Comparison of ENCODE assay signal across 16 mouse cellular contexts in genomic region chr8:78550752-78551134, GRCm38 (mm10). TPM values are rescaled to one million over a fixed set of nuclear protein-coding genes. Genes with fewer than 3 reads are reported as not detected.
DNase-seq lines count a peak whose midpoint lies in the region; ATAC-seq and TF ChIP-seq lines count a peak whose summit lies in the region.
"Had no signal": no experiment of that assay in that cellular context is flagged by ENCODE, and none has a peak within 500 bp of the region (broad histone marks: within the 10 kb centered on the region; RNA-seq: fewer than 3 reads in every experiment).

No protein-coding gene starts in this region.

- H3K36me3 ChIP-seq in hindbrain, embryonic 12.5 days = 0 out of 2 replicates have a peak, but pooled peaks cover 5% of the 10 kb centered on the region
- no peaks in the 10 kb centered on the region for H3K36me3 ChIP-seq in midbrain, embryonic 10.5 days
- H3K36me3 ChIP-seq in midbrain, postnatal 0 days (ENCODE audit: insufficient read depth, low read length) = no peaks in the 10 kb centered on the region
- H3K36me3 ChIP-seq: hindbrain, embryonic 15.5 days; limb, embryonic 13.5 days had no signal

- H3K27ac ChIP-seq in hindbrain, embryonic 12.5 days = no peak overlapping the region
- H3K27ac ChIP-seq in midbrain, embryonic 10.5 days (replicated peaks) = peak overlapping the region; percentile 58
- H3K27ac ChIP-seq in midbrain, postnatal 0 days (ENCODE audit: low read depth, low read length) = no peak overlapping the region
- H3K27ac ChIP-seq: hindbrain, embryonic 15.5 days; limb, embryonic 13.5 days; liver, embryonic 14.5 days had no signal

- TF ChIP-seq CTCF in midbrain, postnatal 0 days (IDR thresholded peaks at IDR 0.05) = peak; percentile 20; the same call in 1 of the 2 replicates

- peak; percentile 64 for ATAC-seq in hindbrain, embryonic 12.5 days (ENCODE audit: low FRiP score)
- ATAC-seq in midbrain, postnatal 0 days (ENCODE audit: low FRiP score) = no peak
- ATAC-seq: intestine, postnatal 0 days; Patski had no signal

- H3K4me1 ChIP-seq in hindbrain, embryonic 12.5 days = peaks cover 8% of the 10 kb centered on the region
- peaks cover 16% of the 10 kb centered on the region; the same call in 1 of the 2 replicates for H3K4me1 ChIP-seq in midbrain, embryonic 10.5 days
- peaks cover 2% of the 10 kb centered on the region; the same call in 1 of the 2 replicates for H3K4me1 ChIP-seq in midbrain, postnatal 0 days (ENCODE audit: insufficient read depth, low read length)

- no peaks in the 10 kb centered on the region for H3K27me3 ChIP-seq in hindbrain, embryonic 12.5 days
- no peaks in the 10 kb centered on the region for H3K27me3 ChIP-seq in midbrain, embryonic 10.5 days (ENCODE audit: low read depth, poor library complexity, severe bottlenecking)
- no peaks in the 10 kb centered on the region for H3K27me3 ChIP-seq in midbrain, postnatal 0 days (ENCODE audit: insufficient read depth, low read length)
- H3K27me3 ChIP-seq: hindbrain, embryonic 15.5 days; limb, embryonic 13.5 days; Patski had no signal

- H3K9ac ChIP-seq in hindbrain, embryonic 12.5 days = no peak overlapping the region
- no peak overlapping the region for H3K9ac ChIP-seq in midbrain, postnatal 0 days (replicated peaks; ENCODE audit: low read length, poor library complexity, severe bottlenecking)
- H3K9ac ChIP-seq: hindbrain, embryonic 15.5 days; limb, embryonic 13.5 days; liver, embryonic 14.5 days had no signal

- 22% methylated on average over 2 of the region's 2 CpGs for WGBS in hindbrain, embryonic 12.5 days
- 78% methylated on average over 2 of the region's 2 CpGs for WGBS in midbrain, embryonic 10.5 days
- WGBS in midbrain, postnatal 0 days = 27% methylated on average over 2 of the region's 2 CpGs

- intact Hi-C loops in left cerebral cortex, postnatal 4 days (cut with DNase I) = no loop called here
- intact Hi-C loops in left cerebral cortex, postnatal 14 days (cut with DNase I) = no loop called here

- DNase-seq in left cerebral cortex, postnatal 4 days = peak; percentile 8
- no peak for DNase-seq in left cerebral cortex, postnatal 14 days (ENCODE audit: low spot score in 2 of 2)
- DNase-seq in midbrain, embryonic 10.5 days (ENCODE audit: low spot score) = no peak
- DNase-seq in midbrain, postnatal 0 days (ENCODE audit: low spot score) = peak; percentile 12
- DNase-seq in lung, adult 18-20 months = no peak
- DNase-seq in liver = no peak
- DNase-seq: adrenal gland, postnatal 10 days; cerebellum, adult 11 months; gastrocnemius, postnatal 14 days; right cerebral cortex, postnatal 25 days had no signal

- no peaks in the 10 kb centered on the region for H3K9me3 ChIP-seq in hindbrain, embryonic 12.5 days (replicated peaks)
- H3K9me3 ChIP-seq in midbrain, embryonic 10.5 days (replicated peaks) = no peaks in the 10 kb centered on the region
- H3K9me3 ChIP-seq in midbrain, postnatal 0 days (ENCODE audit: low read length) = no peaks in the 10 kb centered on the region
- H3K9me3 ChIP-seq: hindbrain, embryonic 15.5 days; limb, embryonic 13.5 days had no signal

- no peak overlapping the region for H3K4me3 ChIP-seq in hindbrain, embryonic 12.5 days
- no peak overlapping the region for H3K4me3 ChIP-seq in midbrain, embryonic 10.5 days
- no peak overlapping the region for H3K4me3 ChIP-seq in midbrain, postnatal 0 days (ENCODE audit: low read depth, low read length)
- H3K4me3 ChIP-seq: hindbrain, embryonic 15.5 days; limb, embryonic 13.5 days had no signal

- H3K4me2 ChIP-seq in hindbrain, embryonic 12.5 days (replicated peaks) = no peak overlapping the region
- no peak overlapping the region for H3K4me2 ChIP-seq in midbrain, postnatal 0 days (ENCODE audit: low read depth, low read length, poor library complexity, severe bottlenecking)
- H3K4me2 ChIP-seq: hindbrain, embryonic 15.5 days; limb, embryonic 13.5 days had no signal

RNA-seq across cellular contexts. Expression of gene Slc10a7, which starts 41.6 kb away (rescaled TPM):
- 10 to 100 TPM; 10.3 to 13.4 TPM for total RNA-seq in left cerebral cortex, postnatal 4 days (2021)
- 10 to 100 TPM in 1 of 2 experiments, 1 to 10 TPM in 1; 5.6 to 12.0 TPM for total RNA-seq in left cerebral cortex, postnatal 14 days (2021)
- 14.3 and 15.5 TPM in 2 replicates for polyA plus RNA-seq in hindbrain, embryonic 12.5 days (2016; fragmentation: Nextera tagmentation; extraction: Ambion mirVana)
- polyA plus RNA-seq in midbrain, embryonic 10.5 days (2016; fragmentation: Nextera tagmentation; extraction: Ambion mirVana) = 8.1 and 9.0 TPM in 2 replicates
- 10.9 and 14.9 TPM in 2 replicates for total RNA-seq in midbrain, postnatal 0 days (2014; rRNA removed)
- 6.3 and 7.7 TPM in 2 replicates for polyA plus RNA-seq in midbrain, postnatal 0 days (2015; fragmentation: Nextera tagmentation; extraction: Ambion mirVana)

RNA-seq across cellular contexts. Expression of gene Rbmxl1, which starts 42.0 kb away (rescaled TPM):
- 10 to 100 TPM; 95.4 to 99.6 TPM for total RNA-seq in left cerebral cortex, postnatal 4 days (2021)
- 10 to 100 TPM; 64.7 to 66.6 TPM for total RNA-seq in left cerebral cortex, postnatal 14 days (2021)
- 272 and 288 TPM in 2 replicates for polyA plus RNA-seq in hindbrain, embryonic 12.5 days (2016; fragmentation: Nextera tagmentation; extraction: Ambion mirVana)
- 370 and 396 TPM in 2 replicates for polyA plus RNA-seq in midbrain, embryonic 10.5 days (2016; fragmentation: Nextera tagmentation; extraction: Ambion mirVana)
- 67.8 and 94.2 TPM in 2 replicates for total RNA-seq in midbrain, postnatal 0 days (2014; rRNA removed)
- 139 and 141 TPM in 2 replicates for polyA plus RNA-seq in midbrain, postnatal 0 days (2015; fragmentation: Nextera tagmentation; extraction: Ambion mirVana)

Comparison
In these comparisons a context has a peak if more than half of its experiments do, and no peak if none do; other contexts are left out.
1. DNase-seq: peak in left cerebral cortex, postnatal 4 days (single experiment) and midbrain, postnatal 0 days (single experiment); none in left cerebral cortex, postnatal 14 days (0 of 2), midbrain, embryonic 10.5 days (single experiment), lung, adult 18-20 months (0 of 2) and liver (single experiment).